Mouse (Mus musculus) hindbrain, embryonic 16.5 days (tissue): ENCODE data around the gene Epb41l1. TPM values are rescaled to one million over a fixed set of nuclear protein-coding genes. Genes with fewer than 3 reads are reported as not detected.

Experiments used
- microRNA-seq: library from miRNA; unstranded; fragments of <30 nt; microRNA quantifications from one replicate; pipeline ENCODE4, GENCODE M21; 2017
- polyA plus RNA-seq: library from polyadenylated mRNA; unstranded; fragments of >200 nt; fragmentation: Nextera tagmentation; extraction: Ambion mirVana; gene quantifications from 2 replicates; pipeline ENCODE4 v1.2.1, GENCODE M21; 2015

Gene Epb41l1
- polyA plus RNA-seq, 1 experiment from 2014 or later = 17.0 TPM

Small RNA genes lying within 50 kb of the gene (microRNA-seq; reads per million reads assigned to microRNA genes)
- gene Gm22758 = not detected

Other genes with a start within 250 kb of the Epb41l1 start
- 369 and 377 TPM in 2 replicates for gene Rbm39, start 240.7 kb upstream of the Epb41l1 start, polyA plus RNA-seq
- gene Phf20, start 224.4 kb upstream of the Epb41l1 start, polyA plus RNA-seq = 111 and 117 TPM in 2 replicates
- gene Cnbd2, start 108.6 kb upstream of the Epb41l1 start, polyA plus RNA-seq = 6.2 and 6.8 TPM in 2 replicates
- 77.3 and 84.0 TPM in 2 replicates for gene Scand1, start 108.2 kb upstream of the Epb41l1 start, polyA plus RNA-seq
- 44.5 and 48.8 TPM in 2 replicates for gene Aar2, start 126.7 kb downstream of the Epb41l1 start, polyA plus RNA-seq
- gene Dlgap4, start 192.8 kb downstream of the Epb41l1 start, polyA plus RNA-seq = 201 and 222 TPM in 2 replicates